Mouse (Mus musculus): ENCODE results near the gene Klk8. TPM values are rescaled to one million over a fixed set of nuclear protein-coding genes. Genes with fewer than 3 reads are reported as not detected.

The Klk8 gene
- polyA plus RNA-seq, 1 experiment: 1.9 TPM

- Histone ChIP-seq H3K27me3 (ENCODE audit: control insufficient read depth, insufficient read depth, low read length) (no peaks in the 10 kb centered on the region), H3K27ac (ENCODE audit: insufficient read depth, low read length) (no peak overlapping the region), H3K4me3 (replicated peaks; ENCODE audit: insufficient read depth, low read depth, low read length) (no peak overlapping the region), H3K4me1 (ENCODE audit: control insufficient read depth, insufficient read depth, low read length) (no peaks in the 10 kb centered on the region; the same call in 1 of the 2 replicates)
- 74% methylated on average over 6 of the region's 6 CpGs for WGBS
- DNase-seq: no peak
- TF ChIP-seq POLR2A (IDR thresholded peaks at IDR 0.05; ENCODE audit: borderline replicate concordance, insufficient read depth, low read length) (no peak), CTCF (IDR thresholded peaks at IDR 0.05; ENCODE audit: borderline replicate concordance, insufficient read depth, low read depth, low read length) (no peak)
Observed at GRCm38 (mm10) chr7:43780241-43780640, 17.1 kb upstream of the Klk8 start.

- Histone ChIP-seq H3K4me3 (replicated peaks; ENCODE audit: insufficient read depth, low read depth, low read length) (no peak within 1 kb of the TSS), H3K27me3 (ENCODE audit: control insufficient read depth, insufficient read depth, low read length) (no peaks in the 10 kb centered on the region), H3K27ac (ENCODE audit: insufficient read depth, low read length) (no peak within 1 kb of the TSS), H3K4me1 (ENCODE audit: control insufficient read depth, insufficient read depth, low read length) (no peaks in the 10 kb centered on the region; the same call in 1 of the 2 replicates)
- TF ChIP-seq POLR2A (IDR thresholded peaks at IDR 0.05; ENCODE audit: borderline replicate concordance, insufficient read depth, low read length): no peak
- no peak for TF ChIP-seq CTCF (IDR thresholded peaks at IDR 0.05; ENCODE audit: borderline replicate concordance, insufficient read depth, low read depth, low read length)
- DNase-seq: no peak
- 39% methylated on average over 5 of the region's 5 CpGs for WGBS
Observed at GRCm38 (mm10) chr7:43780746-43781145, 16.6 kb upstream of the Klk8 start, which contains the start of gene Klk10. TSS of gene Klk10 (plus strand) at chr7:43781035.

GRCm38 (mm10) chr7:43781541-43781940 is 15.8 kb upstream of the Klk8 start:
- TF ChIP-seq POLR2A (IDR thresholded peaks at IDR 0.05; ENCODE audit: borderline replicate concordance, insufficient read depth, low read length) (no peak), CTCF (IDR thresholded peaks at IDR 0.05; ENCODE audit: borderline replicate concordance, insufficient read depth, low read depth, low read length) (no peak)
- no peak overlapping the region for H3K27ac ChIP-seq (ENCODE audit: insufficient read depth, low read length)

GRCm38 (mm10) chr7:43782275-43783265 is 14.8 kb upstream of the Klk8 start:
- WGBS: 8% methylated on average over 36 of the region's 36 CpGs

More at GRCm38 (mm10) chr7:43781541-43781940, 15.8 kb upstream of the Klk8 start:
- WGBS: 91% methylated on average over 11 of the region's 11 CpGs
- Histone ChIP-seq H3K4me3 (replicated peaks; ENCODE audit: insufficient read depth, low read depth, low read length) (no peak overlapping the region), H3K27me3 (ENCODE audit: control insufficient read depth, insufficient read depth, low read length) (no peaks in the 10 kb centered on the region), H3K4me1 (ENCODE audit: control insufficient read depth, insufficient read depth, low read length) (no peaks in the 10 kb centered on the region; the same call in 1 of the 2 replicates)
- no peak for DNase-seq

GRCm38 (mm10) chr7:43785286-43785685 is 12.1 kb upstream of the Klk8 start:
- WGBS: 87% methylated on average over 1 of the region's 1 CpGs
- no peak overlapping the region for H3K27ac ChIP-seq (ENCODE audit: insufficient read depth, low read length)
- no peaks in the 10 kb centered on the region; the same call in 1 of the 2 replicates for H3K4me1 ChIP-seq (ENCODE audit: control insufficient read depth, insufficient read depth, low read length)
- H3K4me3 ChIP-seq (replicated peaks; ENCODE audit: insufficient read depth, low read depth, low read length): no peak overlapping the region
- TF ChIP-seq POLR2A (IDR thresholded peaks at IDR 0.05; ENCODE audit: borderline replicate concordance, insufficient read depth, low read length) (no peak), CTCF (IDR thresholded peaks at IDR 0.05; ENCODE audit: borderline replicate concordance, insufficient read depth, low read depth, low read length) (no peak)
- no peak for DNase-seq
- H3K27me3 ChIP-seq (ENCODE audit: control insufficient read depth, insufficient read depth, low read length): no peaks in the 10 kb centered on the region

More at GRCm38 (mm10) chr7:43782275-43783265, 14.8 kb upstream of the Klk8 start:
- no peak overlapping the region for H3K27ac ChIP-seq (ENCODE audit: insufficient read depth, low read length)
- TF ChIP-seq CTCF (IDR thresholded peaks at IDR 0.05; ENCODE audit: borderline replicate concordance, insufficient read depth, low read depth, low read length) (peak; percentile 46; the same call in 1 of the 2 replicates), POLR2A (IDR thresholded peaks at IDR 0.05; ENCODE audit: borderline replicate concordance, insufficient read depth, low read length) (no peak)
- no peaks in the 10 kb centered on the region; the same call in 1 of the 2 replicates for H3K4me1 ChIP-seq (ENCODE audit: control insufficient read depth, insufficient read depth, low read length)
- H3K27me3 ChIP-seq (ENCODE audit: control insufficient read depth, insufficient read depth, low read length): no peaks in the 10 kb centered on the region
- no peak overlapping the region for H3K4me3 ChIP-seq (replicated peaks; ENCODE audit: insufficient read depth, low read depth, low read length)
- DNase-seq: peak; percentile 26 to 39

GRCm38 (mm10) chr7:43788096-43788495 is 9.3 kb upstream of the Klk8 start:
- WGBS: 53% methylated on average over 3 of the region's 3 CpGs
- H3K4me3 ChIP-seq (replicated peaks; ENCODE audit: insufficient read depth, low read depth, low read length): no peak overlapping the region
- H3K4me1 ChIP-seq (ENCODE audit: control insufficient read depth, insufficient read depth, low read length): no peaks in the 10 kb centered on the region; the same call in 1 of the 2 replicates
- no peak overlapping the region for H3K27ac ChIP-seq (ENCODE audit: insufficient read depth, low read length)
- no peak for TF ChIP-seq CTCF (IDR thresholded peaks at IDR 0.05; ENCODE audit: borderline replicate concordance, insufficient read depth, low read depth, low read length)
- TF ChIP-seq POLR2A (IDR thresholded peaks at IDR 0.05; ENCODE audit: borderline replicate concordance, insufficient read depth, low read length): no peak
- no peaks in the 10 kb centered on the region for H3K27me3 ChIP-seq (ENCODE audit: control insufficient read depth, insufficient read depth, low read length)
- no peak for DNase-seq

GRCm38 (mm10) chr7:43789295-43789694 is 8.1 kb upstream of the Klk8 start:
- 75% methylated on average over 2 of the region's 2 CpGs for WGBS
- DNase-seq: no peak
- H3K4me3 ChIP-seq (replicated peaks; ENCODE audit: insufficient read depth, low read depth, low read length): no peak overlapping the region
- H3K4me1 ChIP-seq (ENCODE audit: control insufficient read depth, insufficient read depth, low read length): no peaks in the 10 kb centered on the region; the same call in 1 of the 2 replicates
- H3K27ac ChIP-seq (ENCODE audit: insufficient read depth, low read length): no peak overlapping the region
- TF ChIP-seq CTCF (IDR thresholded peaks at IDR 0.05; ENCODE audit: borderline replicate concordance, insufficient read depth, low read depth, low read length): no peak
- TF ChIP-seq POLR2A (IDR thresholded peaks at IDR 0.05; ENCODE audit: borderline replicate concordance, insufficient read depth, low read length): no peak
- no peaks in the 10 kb centered on the region for H3K27me3 ChIP-seq (ENCODE audit: control insufficient read depth, insufficient read depth, low read length)
